Mouse (Mus musculus): ENCODE measurements around the gene Dda1. TPM values are rescaled to one million over a fixed set of nuclear protein-coding genes. Genes with fewer than 3 reads are reported as not detected.

Gene Dda1
- polyA plus RNA-seq, 1 experiment from 2014 or later: 104 TPM

GRCm38 (mm10) chr8:71470146-71470912 lies 1.3 kb downstream of the Dda1 start:
- Histone ChIP-seq H3K27me3 (no peaks in the 10 kb centered on the region), H3K9ac (peak overlapping the region; percentile 77), H3K4me1 (peaks cover 30% of the 10 kb centered on the region), H3K4me3 (peak overlapping the region; percentile 93), H3K9me3 (no peaks in the 10 kb centered on the region), H3K27ac (no peak overlapping the region), H3K4me2 (peak overlapping the region; percentile 92), H3K36me3 (peaks cover 28% of the 10 kb centered on the region)
- no peak for ATAC-seq (ENCODE audit: borderline replicate concordance, extremely low read depth, low FRiP score, low TSS enrichment)
- WGBS: 73% methylated on average over 3 of the region's 3 CpGs

GRCm38 (mm10) chr8:71470913-71471255 lies 1.9 kb downstream of the Dda1 start:
- 60% methylated on average over 5 of the region's 5 CpGs for WGBS
- ATAC-seq (ENCODE audit: borderline replicate concordance, extremely low read depth, low FRiP score, low TSS enrichment): no peak

GRCm38 (mm10) chr8:71471861-71472260 lies 2.9 kb downstream of the Dda1 start:
- peaks cover 31% of the 10 kb centered on the region for H3K4me1 ChIP-seq
- no peaks in the 10 kb centered on the region for H3K9me3 ChIP-seq
- no peaks in the 10 kb centered on the region for H3K27me3 ChIP-seq
- H3K9ac ChIP-seq: no peak overlapping the region
- H3K4me2 ChIP-seq: no peak overlapping the region
- H3K36me3 ChIP-seq: peaks cover 28% of the 10 kb centered on the region
- 94% methylated on average over 17 of the region's 17 CpGs for WGBS
- H3K4me3 ChIP-seq: no peak overlapping the region
- H3K27ac ChIP-seq: no peak overlapping the region
- ATAC-seq (ENCODE audit: borderline replicate concordance, extremely low read depth, low FRiP score, low TSS enrichment): no peak

More at GRCm38 (mm10) chr8:71470913-71471255, 1.9 kb downstream of the Dda1 start:
- Histone ChIP-seq H3K27me3 (no peaks in the 10 kb centered on the region), H3K36me3 (peaks cover 28% of the 10 kb centered on the region), H3K4me2 (0 out of 2 replicates have a peak overlapping the region, but pooled peaks have one; percentile 92), H3K4me1 (peaks cover 30% of the 10 kb centered on the region), H3K9me3 (no peaks in the 10 kb centered on the region), H3K4me3 (no peak overlapping the region), H3K9ac (no peak overlapping the region), H3K27ac (no peak overlapping the region)

- H3K4me3 ChIP-seq: no peak overlapping the region
- WGBS: 78% methylated on average over 8 of the region's 8 CpGs
- H3K27ac ChIP-seq: no peak overlapping the region
- no peaks in the 10 kb centered on the region for H3K9me3 ChIP-seq
- H3K36me3 ChIP-seq: peaks cover 28% of the 10 kb centered on the region
- H3K27me3 ChIP-seq: no peaks in the 10 kb centered on the region
- no peak overlapping the region for H3K9ac ChIP-seq
- no peak overlapping the region for H3K4me2 ChIP-seq
- peaks cover 40% of the 10 kb centered on the region for H3K4me1 ChIP-seq
- no peak for ATAC-seq (ENCODE audit: borderline replicate concordance, extremely low read depth, low FRiP score, low TSS enrichment)
Observed at GRCm38 (mm10) chr8:71472601-71473386, 3.8 kb downstream of the Dda1 start.

GRCm38 (mm10) chr8:71474344-71474743 lies 5.3 kb downstream of the Dda1 start:
- 89% methylated on average over 18 of the region's 18 CpGs for WGBS

GRCm38 (mm10) chr8:71474785-71475701 lies 6.0 kb downstream of the Dda1 start:
- ATAC-seq (ENCODE audit: borderline replicate concordance, extremely low read depth, low FRiP score, low TSS enrichment): no peak
- 87% methylated on average over 25 of the region's 25 CpGs for WGBS
- H3K9ac ChIP-seq: no peak overlapping the region
- peaks cover 32% of the 10 kb centered on the region for H3K36me3 ChIP-seq
- no peaks in the 10 kb centered on the region for H3K9me3 ChIP-seq
- H3K4me2 ChIP-seq: peak overlapping the region; percentile 91
- H3K27me3 ChIP-seq: no peaks in the 10 kb centered on the region
- H3K27ac ChIP-seq: peak overlapping the region; percentile 93; the same call in 1 of the 2 replicates
- no peak overlapping the region for H3K4me3 ChIP-seq
- peaks cover 34% of the 10 kb centered on the region for H3K4me1 ChIP-seq

More at GRCm38 (mm10) chr8:71474344-71474743, 5.3 kb downstream of the Dda1 start:
- no peak overlapping the region for H3K9ac ChIP-seq
- H3K4me2 ChIP-seq: no peak overlapping the region
- peaks cover 28% of the 10 kb centered on the region for H3K36me3 ChIP-seq
- peaks cover 40% of the 10 kb centered on the region for H3K4me1 ChIP-seq
- H3K9me3 ChIP-seq: no peaks in the 10 kb centered on the region
- ATAC-seq (ENCODE audit: borderline replicate concordance, extremely low read depth, low FRiP score, low TSS enrichment): no peak
- H3K4me3 ChIP-seq: no peak overlapping the region
- no peak overlapping the region for H3K27ac ChIP-seq
- no peaks in the 10 kb centered on the region for H3K27me3 ChIP-seq

GRCm38 (mm10) chr8:71475702-71476075 lies 6.7 kb downstream of the Dda1 start:
- H3K27me3 ChIP-seq: no peaks in the 10 kb centered on the region
- WGBS: 26% methylated on average over 4 of the region's 4 CpGs
- H3K4me1 ChIP-seq: peaks cover 27% of the 10 kb centered on the region
- H3K9me3 ChIP-seq: no peaks in the 10 kb centered on the region
- peak overlapping the region; percentile 91 for H3K4me2 ChIP-seq
- peaks cover 36% of the 10 kb centered on the region for H3K36me3 ChIP-seq
- H3K27ac ChIP-seq: peak overlapping the region; percentile 93
- H3K9ac ChIP-seq: peak overlapping the region; percentile 62
- peak overlapping the region; percentile 68 for H3K4me3 ChIP-seq
- no peak for ATAC-seq (ENCODE audit: borderline replicate concordance, extremely low read depth, low FRiP score, low TSS enrichment)

GRCm38 (mm10) chr8:71476099-71476940 lies 7.3 kb downstream of the Dda1 start:
- WGBS: under 1% methylated on average over 109 of the region's 121 CpGs
- Histone ChIP-seq H3K9me3 (no peaks in the 10 kb centered on the region), H3K27ac (peak overlapping the region; percentile 93), H3K4me2 (peak overlapping the region; percentile 91), H3K4me3 (peak overlapping the region; percentile 68), H3K4me1 (peaks cover 21% of the 10 kb centered on the region), H3K27me3 (no peaks in the 10 kb centered on the region), H3K36me3 (peaks cover 37% of the 10 kb centered on the region), H3K9ac (peak overlapping the region; percentile 62)
- peak; percentile 76 for ATAC-seq (ENCODE audit: borderline replicate concordance, extremely low read depth, low FRiP score, low TSS enrichment)

- ATAC-seq (ENCODE audit: borderline replicate concordance, extremely low read depth, low FRiP score, low TSS enrichment): no peak
- peak overlapping the region; percentile 68 for H3K4me3 ChIP-seq
- H3K27me3 ChIP-seq: no peaks in the 10 kb centered on the region
- H3K9me3 ChIP-seq: no peaks in the 10 kb centered on the region
- H3K4me1 ChIP-seq: peaks cover 21% of the 10 kb centered on the region
- no peak overlapping the region for H3K9ac ChIP-seq
- H3K27ac ChIP-seq: no peak overlapping the region
- peak overlapping the region; percentile 91 for H3K4me2 ChIP-seq
- H3K36me3 ChIP-seq: peaks cover 33% of the 10 kb centered on the region
- 49% methylated on average over 14 of the region's 14 CpGs for WGBS
Observed at GRCm38 (mm10) chr8:71477196-71477845, 8.3 kb downstream of the Dda1 start.

GRCm38 (mm10) chr8:71478943-71479342 lies 9.9 kb downstream of the Dda1 start:
- H3K36me3 ChIP-seq: peaks cover 23% of the 10 kb centered on the region
- H3K27ac ChIP-seq: no peak overlapping the region
- H3K4me2 ChIP-seq: no peak overlapping the region
- H3K4me3 ChIP-seq: no peak overlapping the region
- no peaks in the 10 kb centered on the region for H3K9me3 ChIP-seq
- H3K4me1 ChIP-seq: peaks cover 21% of the 10 kb centered on the region
- 87% methylated on average over 11 of the region's 11 CpGs for WGBS
- no peak overlapping the region for H3K9ac ChIP-seq
- no peaks in the 10 kb centered on the region for H3K27me3 ChIP-seq
- ATAC-seq (ENCODE audit: borderline replicate concordance, extremely low read depth, low FRiP score, low TSS enrichment): no peak
